Mouse (Mus musculus) layer of hippocampus, postnatal 14 days (tissue): ENCODE measurements around the gene Stard13. TPM values are rescaled to one million over a fixed set of nuclear protein-coding genes. Genes with fewer than 3 reads are reported as not detected.

Experiments
- DNase-seq, 2 experiments: peaks; one replicate each; pipeline ENCODE4 v3.0.0; 2021 to 2022; ENCODE audit warnings: low spot score in 2 of 2, mixed read lengths in 1 of 2
- total RNA-seq, 2 experiments: library from RNA; stranded (reverse); gene quantifications; 2 replicates each; pipeline ENCODE4 v1.2.3; 2021

Stard13 gene
- total RNA-seq, 2 experiments from 2014 or later = 13.8 to 17.1 TPM

- DNase-seq = no peak
Measured at GRCm38 (mm10) chr5:151183656-151184240, 49.9 kb downstream of the Stard13 start.

- no peak for DNase-seq
Measured at GRCm38 (mm10) chr5:151181288-151181687, 52.3 kb downstream of the Stard13 start.

- DNase-seq = no peak
Measured at GRCm38 (mm10) chr5:151180176-151180785, 53.4 kb downstream of the Stard13 start.

- no peak for DNase-seq
Measured at GRCm38 (mm10) chr5:151177171-151177570, 56.5 kb downstream of the Stard13 start.

GRCm38 (mm10) chr5:151175897-151176313, 57.7 kb downstream of the Stard13 start:
- no peak for DNase-seq

GRCm38 (mm10) chr5:151174485-151175460, 58.9 kb downstream of the Stard13 start:
- DNase-seq = peak in 1 of 2 experiments; percentile 34

- no peak for DNase-seq
Measured at GRCm38 (mm10) chr5:151173774-151174173, 59.9 kb downstream of the Stard13 start.

GRCm38 (mm10) chr5:151170168-151170750, 63.4 kb downstream of the Stard13 start:
- DNase-seq = no peak

- DNase-seq = no peak
Measured at GRCm38 (mm10) chr5:151168191-151168590, 65.4 kb downstream of the Stard13 start.

- DNase-seq = no peak
Measured at GRCm38 (mm10) chr5:151167641-151168040, 66.0 kb downstream of the Stard13 start.

GRCm38 (mm10) chr5:151166266-151166665, 67.4 kb downstream of the Stard13 start:
- DNase-seq = peak in 1 of 2 experiments; percentile 52

- no peak for DNase-seq
Measured at GRCm38 (mm10) chr5:151165381-151166016, 68.1 kb downstream of the Stard13 start.

- no peak for DNase-seq
Measured at GRCm38 (mm10) chr5:151164815-151165214, 68.8 kb downstream of the Stard13 start.

- DNase-seq = no peak
Measured at GRCm38 (mm10) chr5:151162642-151163041, 71.0 kb downstream of the Stard13 start.

- DNase-seq = no peak
Measured at GRCm38 (mm10) chr5:151155247-151155646, 78.4 kb downstream of the Stard13 start.

GRCm38 (mm10) chr5:151154780-151155179, 78.9 kb downstream of the Stard13 start:
- no peak for DNase-seq

- no peak for DNase-seq
Measured at GRCm38 (mm10) chr5:151154030-151154429, 79.6 kb downstream of the Stard13 start.

GRCm38 (mm10) chr5:151151549-151151948, 82.1 kb downstream of the Stard13 start:
- peak in 1 of 2 experiments; percentile 47 for DNase-seq

GRCm38 (mm10) chr5:151149509-151149908, 84.1 kb downstream of the Stard13 start:
- no peak for DNase-seq

GRCm38 (mm10) chr5:151148079-151148478, 85.6 kb downstream of the Stard13 start:
- DNase-seq = no peak

GRCm38 (mm10) chr5:151145807-151146206, 87.8 kb downstream of the Stard13 start:
- no peak for DNase-seq
